Mouse (Mus musculus) thymus, adult 2 months (tissue): ENCODE data around the gene Gm26661. TPM values are rescaled to one million over a fixed set of nuclear protein-coding genes. Genes with fewer than 3 reads are reported as not detected.

Experiments used
- DNase-seq: peaks from one replicate; pipeline ENCODE4 v3.0.0; 2021
- H3K27ac ChIP-seq: fragments of 200-500 bp; 2 replicates; pipeline ENCODE4 v1.5.1; 2012; ENCODE audit warnings: low read length, control low read depth; ENCODE audit not compliant: control insufficient read depth, insufficient read depth
- H3K27me3 ChIP-seq: fragments of 200-500 bp; 2 replicates; pipeline ENCODE4 v1.6.1; 2012; ENCODE audit warnings: mild to moderate bottlenecking, low read length, moderate library complexity, mixed read lengths; ENCODE audit not compliant: control insufficient read depth, insufficient read depth
- H3K36me3 ChIP-seq: fragments of 200-500 bp; 2 replicates; pipeline ENCODE4 v1.6.1; 2012; ENCODE audit warnings: mild to moderate bottlenecking, low read length, moderate library complexity; ENCODE audit not compliant: control insufficient read depth, insufficient read depth
- H3K4me1 ChIP-seq: fragments of 200-500 bp; replicated peaks from 2 replicates; pipeline ENCODE4 v1.6.1; 2012; ENCODE audit warnings: low read length; ENCODE audit not compliant: control insufficient read depth, insufficient read depth
- H3K4me3 ChIP-seq: fragments of 200-500 bp; 2 replicates; pipeline ENCODE4 v1.5.1; 2012; ENCODE audit warnings: mild to moderate bottlenecking, low read length, control low read depth, moderate library complexity; ENCODE audit not compliant: control insufficient read depth, insufficient read depth
- CTCF ChIP-seq: fragments of 200-500 bp; IDR thresholded peaks from 2 replicates; pipeline ENCODE4 v1.5.1; 2012; ENCODE audit warnings: mild to moderate bottlenecking, control low read depth, low read length, moderate library complexity, borderline replicate concordance; ENCODE audit not compliant: control insufficient read depth, poor library complexity, insufficient read depth; ENCODE audit errors: extremely low read depth
- POLR2A ChIP-seq: fragments of 200-500 bp; IDR thresholded peaks from 2 replicates; pipeline ENCODE4 v1.6.1; 2012; ENCODE audit warnings: mild to moderate bottlenecking, low read length, control low read depth, moderate library complexity; ENCODE audit not compliant: control insufficient read depth, poor library complexity, insufficient read depth; ENCODE audit errors: extremely low read depth
- WGBS: fragments of 180-500 bp; shearing (Covaris S2); methylation state at CpG from one replicate; pipeline ENCODE4 v1.1.7; 2018; 5-methylcytosine and 5-hydroxymethylcytosine counted together
- polyA plus RNA-seq: library from polyadenylated mRNA; depleted of rRNA; stranded (reverse); fragments of >200 nt; gene quantifications from 2 replicates; pipeline ENCODE4 v1.2.3, GENCODE M21; 2012; rRNA removed

The Gm26661 gene
- polyA plus RNA-seq, result not detected in 2 replicates

- Histone ChIP-seq H3K4me1 (peaks cover 12% of the 10 kb centered on the region), H3K27me3 (no peaks in the 10 kb centered on the region), H3K36me3 (no peaks in the 10 kb centered on the region), H3K4me3 (peak within 1 kb of the TSS; percentile 38), H3K27ac (no peak within 1 kb of the TSS)
- TF ChIP-seq POLR2A (no peak), CTCF (no peak)
- peak; percentile 44 for DNase-seq
- WGBS, result 5% methylated on average over 30 of the region's 30 CpGs
Observed at GRCm38 (mm10) chr14:7791532-7792159, at the start of gene Gm26661. Gene Gm26661, plus strand, starts transcription at chr14:7791587.

- no peaks in the 10 kb centered on the region for H3K36me3 ChIP-seq
- peak; percentile 43 for DNase-seq
- H3K27ac ChIP-seq, result no peak overlapping the region
- H3K27me3 ChIP-seq, result no peaks in the 10 kb centered on the region
- H3K4me3 ChIP-seq, result no peak overlapping the region
- 38% methylated on average over 11 of the region's 11 CpGs for WGBS
- TF ChIP-seq POLR2A (no peak), CTCF (no peak)
- no peaks in the 10 kb centered on the region for H3K4me1 ChIP-seq
Observed at GRCm38 (mm10) chr14:7748944-7749763, 42.2 kb upstream of the Gm26661 start.

DNA sequence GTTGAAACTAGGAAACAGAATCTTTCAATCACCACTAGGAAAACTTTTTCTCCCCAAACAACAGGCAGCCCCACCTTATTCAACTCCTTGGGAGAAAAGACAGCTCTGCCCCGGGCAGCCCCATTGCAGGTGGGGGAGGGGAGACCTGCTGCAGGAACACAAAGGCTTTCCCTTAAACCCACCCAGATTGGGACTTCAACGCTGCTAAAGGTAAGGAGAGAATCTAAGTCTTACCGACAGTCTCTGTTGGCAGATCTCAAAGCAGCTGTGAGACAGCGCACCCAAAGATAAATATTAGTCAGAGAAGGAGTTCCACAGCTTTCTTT, 41.7 kb upstream of the Gm26661 start:
- TF ChIP-seq CTCF (no peak), POLR2A (no peak)
- H3K4me3 ChIP-seq, result no peak overlapping the region

DNA sequence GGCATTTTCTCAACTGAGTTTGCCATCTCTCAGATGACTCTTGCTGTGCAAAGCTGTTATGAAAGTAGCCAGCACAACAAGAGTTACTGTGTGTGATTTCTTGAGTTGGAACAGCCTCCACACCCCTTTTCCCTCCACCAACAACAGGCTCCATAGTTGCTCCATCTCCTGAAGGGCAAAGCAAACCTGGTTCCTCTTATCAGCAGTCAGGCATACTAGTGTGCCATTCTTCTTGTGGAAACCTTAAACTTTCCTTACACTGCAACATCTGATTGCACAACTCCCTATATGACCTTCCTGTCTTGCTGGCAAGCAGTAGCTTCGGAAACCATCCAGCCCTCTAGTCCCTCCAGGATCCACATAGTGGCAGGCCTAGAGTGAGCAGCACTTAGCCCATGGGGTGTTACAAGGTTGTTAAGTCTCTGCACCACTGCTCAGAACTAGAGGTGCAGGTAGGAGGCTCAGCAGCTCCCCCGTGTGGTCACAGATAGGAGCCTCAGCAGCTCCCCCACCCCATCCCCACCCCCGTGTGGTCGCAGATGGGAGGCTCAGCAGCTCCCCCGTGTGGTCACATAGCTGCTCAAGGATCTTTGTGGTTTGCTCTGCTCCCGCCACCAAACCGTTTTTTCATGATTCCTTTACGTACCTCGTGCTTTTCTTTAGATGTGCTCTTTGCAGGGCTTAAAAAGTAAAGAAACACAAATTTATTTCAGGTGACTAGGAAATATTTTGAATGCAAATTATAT, 25.6 kb upstream of the Gm26661 start:
- Histone ChIP-seq H3K36me3 (no peaks in the 10 kb centered on the region), H3K4me3 (no peak overlapping the region), H3K4me1 (no peaks in the 10 kb centered on the region), H3K27me3 (no peaks in the 10 kb centered on the region), H3K27ac (no peak overlapping the region)
- peak; percentile 89 for DNase-seq
- TF ChIP-seq POLR2A, result no peak
- peak; percentile 94 for TF ChIP-seq CTCF
- 10% methylated on average over 9 of the region's 9 CpGs for WGBS

More for the DNA sequence above, 41.7 kb upstream of the Gm26661 start:
- Histone ChIP-seq H3K4me1 (no peaks in the 10 kb centered on the region), H3K27me3 (no peaks in the 10 kb centered on the region), H3K36me3 (no peaks in the 10 kb centered on the region), H3K27ac (no peak overlapping the region)
- WGBS, result 56% methylated on average over 4 of the region's 4 CpGs
- DNase-seq, result no peak

GRCm38 (mm10) chr14:7773714-7774389, 17.5 kb upstream of the Gm26661 start:
- no peaks in the 10 kb centered on the region for H3K4me1 ChIP-seq
- no peaks in the 10 kb centered on the region for H3K36me3 ChIP-seq
- no peaks in the 10 kb centered on the region for H3K27me3 ChIP-seq
- H3K4me3 ChIP-seq, result peak overlapping the region; percentile 57
- peak; percentile 73 for DNase-seq
- H3K27ac ChIP-seq, result peak overlapping the region; percentile 91
- TF ChIP-seq POLR2A (peak; percentile 69), CTCF (0 out of 2 replicates have a peak, but pooled peaks have one; percentile 53)
- 22% methylated on average over 24 of the region's 24 CpGs for WGBS

- TF ChIP-seq POLR2A (no peak), CTCF (no peak)
- Histone ChIP-seq H3K4me1 (peaks cover 2% of the 10 kb centered on the region; the same call in 1 of the 2 replicates), H3K27ac (no peak overlapping the region), H3K4me3 (no peak overlapping the region), H3K27me3 (no peaks in the 10 kb centered on the region), H3K36me3 (no peaks in the 10 kb centered on the region)
- 40% methylated on average over 13 of the region's 13 CpGs for WGBS
- no peak for DNase-seq
Observed at GRCm38 (mm10) chr14:7786073-7786472, 5.3 kb upstream of the Gm26661 start.
